ENCODE assay signal across 9 mouse cellular contexts in the genomic region with DNA sequence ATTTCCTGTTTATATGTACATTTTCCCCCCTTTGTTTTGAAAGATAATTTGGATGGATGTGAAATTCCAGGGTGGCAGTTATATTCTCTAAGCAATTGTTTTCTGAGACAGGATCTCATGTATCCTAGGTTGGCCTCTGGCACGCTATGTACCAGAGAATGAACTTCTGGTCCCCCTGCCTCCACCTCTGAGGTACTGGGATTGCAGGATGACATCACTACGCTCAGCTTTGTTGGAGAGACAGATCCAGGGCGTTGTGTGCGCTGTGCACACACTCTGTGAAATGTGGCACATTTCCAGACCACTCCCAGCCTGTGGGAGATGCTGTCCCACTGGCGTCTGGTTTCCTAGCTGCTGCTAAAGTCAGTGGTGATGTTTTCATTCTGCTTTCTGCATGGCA. TPM values are rescaled to one million over a fixed set of nuclear protein-coding genes. Genes with fewer than 3 reads are reported as not detected.
DNase-seq lines count a peak whose midpoint lies in the region; ATAC-seq and TF ChIP-seq lines count a peak whose summit lies in the region.
"Had no signal": no experiment of that assay in that cellular context is flagged by ENCODE, and none has a peak within 500 bp of the region (broad histone marks: within the 10 kb centered on the region; RNA-seq: fewer than 3 reads in every experiment).

No protein-coding gene starts in this region.

- no peaks in the 10 kb centered on the region for H3K9me3 ChIP-seq in intestine, embryonic 14.5 days (ENCODE audit: control insufficient read depth, low read length)
- no peaks in the 10 kb centered on the region for H3K9me3 ChIP-seq in intestine, postnatal 0 days (ENCODE audit: control insufficient read depth)
- no peaks in the 10 kb centered on the region for H3K9me3 ChIP-seq in limb, embryonic 14.5 days (ENCODE audit: control insufficient read depth, low read length)

- TF ChIP-seq POLR2A in brain, embryonic 14.5 days (IDR thresholded peaks at IDR 0.05; ENCODE audit: borderline replicate concordance, extremely low read depth, insufficient read depth, insufficient read length, poor library complexity, severe bottlenecking) = no peak
- no peak for TF ChIP-seq POLR2A in limb, embryonic 14.5 days (IDR thresholded peaks at IDR 0.05; ENCODE audit: borderline replicate concordance, extremely low read depth, insufficient read depth, insufficient read length)

- H3K9ac ChIP-seq in intestine, embryonic 14.5 days (ENCODE audit: low read length) = no peak overlapping the region
- H3K9ac ChIP-seq in intestine, postnatal 0 days (ENCODE audit: low read depth, low read length) = no peak overlapping the region
- no peak overlapping the region for H3K9ac ChIP-seq in limb, embryonic 14.5 days (ENCODE audit: low read depth, low read length, severe bottlenecking)

- peak overlapping the region; percentile 1; the same call in 1 of the 2 replicates for H3K27ac ChIP-seq in intestine, embryonic 14.5 days (ENCODE audit: low read depth)
- no peak overlapping the region for H3K27ac ChIP-seq in intestine, postnatal 0 days (ENCODE audit: low read depth, low read length)
- H3K27ac ChIP-seq in limb, embryonic 14.5 days (replicated peaks; ENCODE audit: low read depth, low read length) = peak overlapping the region; percentile 62; the same call in 1 of the 2 replicates

- 38% methylated on average over 5 of the region's 5 CpGs for WGBS in intestine, embryonic 14.5 days
- 35% methylated on average over 5 of the region's 5 CpGs for WGBS in intestine, postnatal 0 days
- 29% methylated on average over 5 of the region's 5 CpGs for WGBS in limb, embryonic 14.5 days

- intact Hi-C loops in heart, postnatal 10 days (cut with DNase I) = no loop called here

- no peak overlapping the region for H3K4me2 ChIP-seq in intestine, embryonic 14.5 days (ENCODE audit: low read length)
- H3K4me2 ChIP-seq in intestine, postnatal 0 days (replicated peaks; ENCODE audit: low read depth) = no peak overlapping the region
- H3K4me2 ChIP-seq in limb, embryonic 14.5 days (replicated peaks; ENCODE audit: low read depth, low read length, severe bottlenecking) = 0 out of 2 replicates have a peak overlapping the region, but pooled peaks have one; percentile 17

- peak; percentile 61 for DNase-seq in intestine, embryonic 14.5 days (ENCODE audit: low spot score)
- DNase-seq in brain, embryonic 14.5 days (ENCODE audit: low read depth) = peak; percentile 81
- peak; percentile 58 to 61 for DNase-seq in heart, postnatal 10 days
- DNase-seq in limb, embryonic 14.5 days (ENCODE audit: low spot score) = peak; percentile 80
- DNase-seq in thymus, postnatal 10 days (ENCODE audit: low spot score in 2 of 2) = no peak
- no peak for DNase-seq in cerebellum, adult 11-12 months
- DNase-seq in frontal cortex, postnatal 14 days (ENCODE audit: low spot score in 2 of 2) = no peak

- H3K27me3 ChIP-seq in intestine, embryonic 14.5 days (replicated peaks; ENCODE audit: control insufficient read depth, insufficient read depth, low read length) = no peaks in the 10 kb centered on the region
- no peaks in the 10 kb centered on the region for H3K27me3 ChIP-seq in intestine, postnatal 0 days (replicated peaks; ENCODE audit: control insufficient read depth, insufficient read depth, low read length)
- H3K27me3 ChIP-seq in limb, embryonic 14.5 days (ENCODE audit: control insufficient read depth, insufficient read depth, low read length) = no peaks in the 10 kb centered on the region

- TF ChIP-seq CTCF in intestine, postnatal 0 days (IDR thresholded peaks at IDR 0.05; ENCODE audit: low read depth) = no peak
- no peak for TF ChIP-seq CTCF in brain, embryonic 14.5 days (IDR thresholded peaks at IDR 0.05; ENCODE audit: borderline replicate concordance, extremely low read depth, insufficient read depth, insufficient read length)

- H3K36me3 ChIP-seq in intestine, embryonic 14.5 days (ENCODE audit: control insufficient read depth, insufficient read depth, low read length) = no peaks in the 10 kb centered on the region
- H3K36me3 ChIP-seq in intestine, postnatal 0 days (ENCODE audit: control insufficient read depth, insufficient read depth) = no peaks in the 10 kb centered on the region
- no peaks in the 10 kb centered on the region for H3K36me3 ChIP-seq in limb, embryonic 14.5 days (ENCODE audit: control insufficient read depth, insufficient read depth, low read length)

- H3K4me1 ChIP-seq in intestine, embryonic 14.5 days (replicated peaks; ENCODE audit: control insufficient read depth, insufficient read depth, low read length) = no peaks in the 10 kb centered on the region
- no peaks in the 10 kb centered on the region for H3K4me1 ChIP-seq in intestine, postnatal 0 days (replicated peaks; ENCODE audit: control insufficient read depth, insufficient read depth, low read length)
- H3K4me1 ChIP-seq in limb, embryonic 14.5 days (ENCODE audit: control insufficient read depth, insufficient read depth, low read length) = peaks cover 6% of the 10 kb centered on the region

- no peak for ATAC-seq in intestine, embryonic 14.5 days (replicated peaks; ENCODE audit: low FRiP score, low TSS enrichment, low read depth)
- ATAC-seq in intestine, postnatal 0 days = no peak
- ATAC-seq in limb, embryonic 14.5 days (ENCODE audit: low FRiP score, low read depth) = peak; percentile 91

- no peak overlapping the region for H3K4me3 ChIP-seq in intestine, embryonic 14.5 days (ENCODE audit: low read depth, low read length)
- H3K4me3 ChIP-seq in intestine, postnatal 0 days (ENCODE audit: low read depth, low read length) = no peak overlapping the region
- H3K4me3 ChIP-seq in limb, embryonic 14.5 days (replicated peaks; ENCODE audit: low read length) = no peak overlapping the region

RNA-seq across cellular contexts. Expression of a gene that starts 21.7 kb away (rescaled TPM):
- polyA plus RNA-seq in intestine, embryonic 14.5 days (2014; fragmentation: Nextera tagmentation; extraction: Ambion mirVana) = 115 and 125 TPM in 2 replicates
- polyA plus RNA-seq in intestine, postnatal 0 days (2015; fragmentation: Nextera tagmentation; extraction: Ambion mirVana) = 70.3 and 73.4 TPM in 2 replicates
- polyA plus RNA-seq in brain, embryonic 14.5 days (2012; rRNA removed) = 1,464 and 1,575 TPM in 2 replicates
- 10 to 100 TPM; 19.6 to 21.5 TPM for total RNA-seq in heart, postnatal 10 days (2021)
- 105 and 110 TPM in 2 replicates for polyA plus RNA-seq in limb, embryonic 14.5 days (2012; rRNA removed)
- 77.4 and 81.0 TPM in 2 replicates for polyA plus RNA-seq in limb, embryonic 14.5 days (2014; fragmentation: Nextera tagmentation; extraction: Ambion mirVana)
- total RNA-seq: MEL had no signal

RNA-seq across cellular contexts. Expression of a gene that starts 35.6 kb away (rescaled TPM):
- 35.8 and 39.3 TPM in 2 replicates for polyA plus RNA-seq in intestine, embryonic 14.5 days (2014; fragmentation: Nextera tagmentation; extraction: Ambion mirVana)
- polyA plus RNA-seq in intestine, postnatal 0 days (2015; fragmentation: Nextera tagmentation; extraction: Ambion mirVana) = 18.7 and 21.7 TPM in 2 replicates
- 19.9 and 47.9 TPM in 2 replicates for polyA plus RNA-seq in brain, embryonic 14.5 days (2012; rRNA removed)
- total RNA-seq in heart, postnatal 10 days (2021) = 10 to 100 TPM; 67.6 to 69.2 TPM
- polyA plus RNA-seq in limb, embryonic 14.5 days (2012; rRNA removed) = 15.8 and 16.9 TPM in 2 replicates
- polyA plus RNA-seq in limb, embryonic 14.5 days (2014; fragmentation: Nextera tagmentation; extraction: Ambion mirVana) = 45.8 and 49.8 TPM in 2 replicates
- total RNA-seq: MEL had no signal

Comparison
In these comparisons a context has a peak if more than half of its experiments do, and no peak if none do; other contexts are left out.
1. DNase-seq: peak in intestine, embryonic 14.5 days (single experiment), brain, embryonic 14.5 days (single experiment), heart, postnatal 10 days (2 of 2) and limb, embryonic 14.5 days (single experiment); none in thymus, postnatal 10 days (0 of 2), cerebellum, adult 11-12 months (single experiment) and frontal cortex, postnatal 14 days (0 of 2).
2. RNA of a gene that starts 21.7 kb away (polyA plus RNA-seq): 1,464 to 1,575 TPM in brain, embryonic 14.5 days; 115 to 125 TPM in intestine, embryonic 14.5 days, 77.4 to 110 TPM in limb, embryonic 14.5 days and 70.3 to 73.4 TPM in intestine, postnatal 0 days; every median in the first group is over 10 times any median in the second.